Mouse (Mus musculus) frontal cortex, adult 2 months (tissue): Measurements from ENCODE around the gene Bid. TPM values are rescaled to one million over a fixed set of nuclear protein-coding genes. Genes with fewer than 3 reads are reported as not detected.

Experiments
- DNase-seq, 2 experiments: peaks; one replicate each; pipeline ENCODE4 v3.0.0; 2022; ENCODE audit warnings: low spot score in 1 of 2; ENCODE audit errors: extremely low spot score in 1 of 2
- polyA plus RNA-seq: library from polyadenylated mRNA; depleted of rRNA; stranded (reverse); fragments of >200 nt; gene quantifications from 2 replicates; pipeline ENCODE4 v1.2.3, GENCODE M21; 2012; rRNA removed

The Bid gene
- 19.7 and 20.1 TPM in 2 replicates for polyA plus RNA-seq

GRCm38 (mm10) chr6:120916074-120916971 is at the start of gene Bid:
Gene Bid (minus strand): TSS chr6:120916853.
- peak; percentile 59 to 83 for DNase-seq

GRCm38 (mm10) chr6:120965814-120966213 is 49.2 kb upstream of the Bid start:
- no peak for DNase-seq

- DNase-seq = no peak
These were observed 47.5 kb upstream of the Bid start for GRCm38 (mm10) chr6:120964179-120964578.

GRCm38 (mm10) chr6:120960338-120961030 is 43.8 kb upstream of the Bid start:
- peak; percentile 36 to 53 for DNase-seq

- no peak for DNase-seq
These were observed 40.7 kb upstream of the Bid start for GRCm38 (mm10) chr6:120957331-120957730.

- DNase-seq = no peak
These were observed 39.9 kb upstream of the Bid start for GRCm38 (mm10) chr6:120956259-120957161.

GRCm38 (mm10) chr6:120955215-120955614 is 38.6 kb upstream of the Bid start:
- no peak for DNase-seq

GRCm38 (mm10) chr6:120954241-120954640 is 37.6 kb upstream of the Bid start:
- no peak for DNase-seq

- no peak for DNase-seq
These were observed 35.8 kb upstream of the Bid start for GRCm38 (mm10) chr6:120952475-120952874.

GRCm38 (mm10) chr6:120951311-120951710 is 34.7 kb upstream of the Bid start:
- DNase-seq = no peak

- no peak for DNase-seq
These were observed 28.9 kb upstream of the Bid start for GRCm38 (mm10) chr6:120945510-120945909.

- no peak for DNase-seq
These were observed 27.3 kb upstream of the Bid start for GRCm38 (mm10) chr6:120943964-120944363.

- no peak for DNase-seq
These were observed 26.9 kb upstream of the Bid start for GRCm38 (mm10) chr6:120943551-120943950.

GRCm38 (mm10) chr6:120943079-120943478 is 26.4 kb upstream of the Bid start:
- no peak for DNase-seq

GRCm38 (mm10) chr6:120941575-120941974 is 24.9 kb upstream of the Bid start:
- peak in 1 of 2 experiments; percentile 51 for DNase-seq

GRCm38 (mm10) chr6:120941084-120941481 is 24.4 kb upstream of the Bid start:
- no peak for DNase-seq

- no peak for DNase-seq
These were observed 23.9 kb upstream of the Bid start for GRCm38 (mm10) chr6:120940446-120941083.

- no peak for DNase-seq
These were observed 23.1 kb upstream of the Bid start for GRCm38 (mm10) chr6:120939783-120940182.

- DNase-seq = no peak
These were observed 22.3 kb upstream of the Bid start for GRCm38 (mm10) chr6:120938763-120939450.
